Comparison of ENCODE assay signal across 8 mouse cellular contexts in genomic region chr6:71492756-71493674, GRCm38 (mm10). TPM values are rescaled to one million over a fixed set of nuclear protein-coding genes. Genes with fewer than 3 reads are reported as not detected.
DNase-seq lines count a peak whose midpoint lies in the region; ATAC-seq and TF ChIP-seq lines count a peak whose summit lies in the region.

No protein-coding gene starts in this region.

- H3K4me1 ChIP-seq in testis, adult 2 months (ENCODE audit: control insufficient read depth, insufficient read depth, low read length): peaks cover 2% of the 10 kb centered on the region; the same call in 1 of the 2 replicates
- H3K4me1 ChIP-seq in limb, embryonic 14.5 days (ENCODE audit: control insufficient read depth, insufficient read depth, low read length): peaks cover 13% of the 10 kb centered on the region
- peaks cover 4% of the 10 kb centered on the region; the same call in 1 of the 2 replicates for H3K4me1 ChIP-seq in stomach, embryonic 16.5 days (ENCODE audit: control insufficient read depth, insufficient read depth, low read length)

- peak overlapping the region; percentile 65 for H3K27ac ChIP-seq in testis, adult 2 months (ENCODE audit: control insufficient read depth, insufficient read depth, low read depth, low read length)
- H3K27ac ChIP-seq in limb, embryonic 14.5 days (replicated peaks; ENCODE audit: low read depth, low read length): peak overlapping the region; percentile 98
- H3K27ac ChIP-seq in stomach, embryonic 16.5 days (ENCODE audit: low read length): peak overlapping the region; percentile 98

- TF ChIP-seq POLR2A in testis, adult 2 months (IDR thresholded peaks at IDR 0.05; ENCODE audit: control insufficient read depth, low read depth, low read length): no peak
- no peak for TF ChIP-seq POLR2A in limb, embryonic 14.5 days (IDR thresholded peaks at IDR 0.05; ENCODE audit: borderline replicate concordance, extremely low read depth, insufficient read depth, insufficient read length)

- H3K4me2 ChIP-seq in limb, embryonic 14.5 days (replicated peaks; ENCODE audit: low read depth, low read length, severe bottlenecking): peak overlapping the region; percentile 80
- H3K4me2 ChIP-seq in stomach, embryonic 16.5 days (ENCODE audit: low read depth, low read length): peak overlapping the region; percentile 70

- WGBS in limb, embryonic 14.5 days: 13% methylated on average over 20 of the region's 22 CpGs
- 8% methylated on average over 20 of the region's 22 CpGs for WGBS in stomach, embryonic 16.5 days

- H3K4me3 ChIP-seq in testis, adult 2 months (ENCODE audit: control insufficient read depth, low read depth, low read length): peak overlapping the region; percentile 81
- peak overlapping the region; percentile 91 for H3K4me3 ChIP-seq in limb, embryonic 14.5 days (replicated peaks; ENCODE audit: low read length)
- H3K4me3 ChIP-seq in stomach, embryonic 16.5 days (replicated peaks; ENCODE audit: low read length): peak overlapping the region; percentile 90

- peak overlapping the region; percentile 95 for H3K9ac ChIP-seq in limb, embryonic 14.5 days (ENCODE audit: low read depth, low read length, severe bottlenecking)
- peak overlapping the region; percentile 99 for H3K9ac ChIP-seq in stomach, embryonic 16.5 days (ENCODE audit: low read length)

- no peak for TF ChIP-seq CTCF in testis, adult 2 months (IDR thresholded peaks at IDR 0.05; ENCODE audit: control insufficient read depth, insufficient read depth, insufficient replicate concordance, low read depth, low read length)

- H3K9me3 ChIP-seq in limb, embryonic 14.5 days (ENCODE audit: control insufficient read depth, low read length): no peaks in the 10 kb centered on the region
- no peaks in the 10 kb centered on the region for H3K9me3 ChIP-seq in stomach, embryonic 16.5 days (replicated peaks; ENCODE audit: control insufficient read depth, low read length)

- ATAC-seq in limb, embryonic 14.5 days (ENCODE audit: low FRiP score, low read depth): no peak
- ATAC-seq in stomach, embryonic 16.5 days (ENCODE audit: insufficient read depth, low FRiP score): no peak; the same call in 1 of the 2 replicates

- no peaks in the 10 kb centered on the region for H3K27me3 ChIP-seq in testis, adult 2 months (ENCODE audit: control insufficient read depth, insufficient read depth, low read length)
- no peaks in the 10 kb centered on the region for H3K27me3 ChIP-seq in limb, embryonic 14.5 days (ENCODE audit: control insufficient read depth, insufficient read depth, low read length)
- no peaks in the 10 kb centered on the region for H3K27me3 ChIP-seq in stomach, embryonic 16.5 days (ENCODE audit: control insufficient read depth, insufficient read depth, low read length)

- H3K36me3 ChIP-seq in testis, adult 2 months (ENCODE audit: control insufficient read depth, insufficient read depth, low read length): peaks cover 1% of the 10 kb centered on the region; the same call in 1 of the 2 replicates
- peaks cover 5% of the 10 kb centered on the region; the same call in 1 of the 2 replicates for H3K36me3 ChIP-seq in limb, embryonic 14.5 days (ENCODE audit: control insufficient read depth, insufficient read depth, low read length)
- no peaks in the 10 kb centered on the region for H3K36me3 ChIP-seq in stomach, embryonic 16.5 days (ENCODE audit: control insufficient read depth, insufficient read depth, low read length)

- peak; percentile 5 for DNase-seq in embryo, embryonic 10.5 days (ENCODE audit: low spot score)
- DNase-seq in embryo, embryonic 11 days: no peak
- DNase-seq in testis, postnatal 14 days (ENCODE audit: low spot score): no peak
- no peak for DNase-seq in limb, embryonic 14.5 days (ENCODE audit: low spot score)
- no peak for DNase-seq in urinary bladder, postnatal 10 days (ENCODE audit: low spot score)
- no peak for DNase-seq in spleen, postnatal 14 days (ENCODE audit: low spot score in 2 of 2)

RNA-seq across cellular contexts. Expression of gene Rnf103, which starts 0.7 kb away (rescaled TPM):
- 4.0 and 4.1 TPM in 2 replicates for polyA plus RNA-seq in testis, adult 2 months (2012; rRNA removed)
- 15.4 and 17.6 TPM in 2 replicates for polyA plus RNA-seq in limb, embryonic 14.5 days (2012; rRNA removed)
- polyA plus RNA-seq in limb, embryonic 14.5 days (2014; fragmentation: Nextera tagmentation; extraction: Ambion mirVana): 19.8 and 22.4 TPM in 2 replicates
- 8.1 and 9.2 TPM in 2 replicates for polyA plus RNA-seq in stomach, embryonic 16.5 days (2015; fragmentation: Nextera tagmentation; extraction: Ambion mirVana)

RNA-seq across cellular contexts. Expression of gene Chmp3, which starts 50.6 kb away (rescaled TPM):
- 20.7 and 25.0 TPM in 2 replicates for polyA plus RNA-seq in testis, adult 2 months (2012; rRNA removed)
- polyA plus RNA-seq in limb, embryonic 14.5 days (2012; rRNA removed): 51.1 and 57.2 TPM in 2 replicates
- 64.4 and 70.6 TPM in 2 replicates for polyA plus RNA-seq in limb, embryonic 14.5 days (2014; fragmentation: Nextera tagmentation; extraction: Ambion mirVana)
- polyA plus RNA-seq in stomach, embryonic 16.5 days (2015; fragmentation: Nextera tagmentation; extraction: Ambion mirVana): 75.1 and 81.0 TPM in 2 replicates

RNA-seq across cellular contexts. Expression of gene Rmnd5a, which starts 52.6 kb away (rescaled TPM):
- polyA plus RNA-seq in testis, adult 2 months (2012; rRNA removed): 8.9 and 11.0 TPM in 2 replicates
- 34.9 and 35.9 TPM in 2 replicates for polyA plus RNA-seq in limb, embryonic 14.5 days (2012; rRNA removed)
- 10.0 and 11.1 TPM in 2 replicates for polyA plus RNA-seq in limb, embryonic 14.5 days (2014; fragmentation: Nextera tagmentation; extraction: Ambion mirVana)
- polyA plus RNA-seq in stomach, embryonic 16.5 days (2015; fragmentation: Nextera tagmentation; extraction: Ambion mirVana): 9.5 and 10.1 TPM in 2 replicates
